Mouse (Mus musculus): Measurements from ENCODE around the gene Itga6. TPM values are rescaled to one million over a fixed set of nuclear protein-coding genes. Genes with fewer than 3 reads are reported as not detected.

Itga6 gene
- total RNA-seq (2012; rRNA removed) = 1.0 and 2.1 TPM in 2 replicates
- 1 to 10 TPM in 1 of 2 experiments, not detected in 1; 2.7 TPM for polyA plus RNA-seq (2012; ENCODE audit: insufficient read depth in 1 of 2, insufficient read length in 2 of 2, low read depth in 1 of 2, low replicate concordance in 2 of 2, missing spikeins in 1 of 2)

DNA sequence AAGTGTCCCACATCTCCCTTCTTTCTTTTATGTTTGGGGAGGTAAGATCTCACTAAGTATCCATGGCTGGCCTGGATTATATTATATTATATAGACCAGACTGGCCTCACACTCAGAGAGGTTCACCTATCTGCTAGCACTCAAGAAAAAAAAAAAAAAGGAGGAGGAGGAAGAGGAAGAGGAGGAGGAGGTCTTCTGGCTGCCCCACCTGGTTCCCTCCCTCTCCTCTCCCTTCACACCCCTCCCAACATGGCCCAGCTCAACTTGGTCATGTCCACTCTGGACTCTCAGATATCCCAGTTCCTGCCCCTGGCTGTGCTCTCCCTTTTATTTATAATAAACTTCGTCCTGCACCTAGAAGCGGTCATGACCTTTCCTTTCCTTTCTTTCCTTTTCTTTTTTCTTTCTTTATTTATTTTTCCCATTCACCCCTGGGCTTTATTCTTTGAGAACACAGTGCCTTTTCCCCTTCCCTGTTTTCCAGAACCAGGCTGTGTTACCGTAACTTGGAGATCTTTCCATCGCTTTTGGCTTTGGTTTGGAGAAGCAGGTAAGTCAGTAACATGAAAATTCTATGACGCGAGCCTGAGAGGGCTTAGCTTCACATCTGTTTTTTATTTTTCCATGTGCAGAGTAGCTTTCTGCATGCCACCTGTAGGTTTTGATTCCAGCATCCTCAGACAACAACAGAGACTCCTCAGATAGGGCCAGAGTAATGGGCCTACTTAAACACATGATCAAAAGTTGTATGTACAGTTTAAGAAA lies at the start of gene Itga6:
TSS of gene Itga6 (plus strand) at position 7 of the 765 bp plus-strand sequence.
- TF ChIP-seq ZNF384 (IDR thresholded peaks at IDR 0.05; ENCODE audit: low read depth, low read length) (0 out of 2 replicates have a peak, but pooled peaks have one; percentile 24), TCF12 (IDR thresholded peaks at IDR 0.05; ENCODE audit: low read depth, low read length) (no peak)
- H3K4me3 ChIP-seq (ENCODE audit: control insufficient read depth in 1 of 2, insufficient read depth in 1 of 2, low read depth in 2 of 2, low read length in 2 of 2) = no peak within 1 kb of the TSS
- no peaks in the 10 kb centered on the region for H3K9me3 ChIP-seq (replicated peaks; ENCODE audit: insufficient read depth, low read length)
- no peaks in the 10 kb centered on the region for H3K79me2 ChIP-seq (ENCODE audit: control insufficient read depth, insufficient read depth, low read length, poor library complexity)
- peaks cover 0 to 3% of the 10 kb centered on the region in 2 experiments; a peak in 1 of 4 replicates for H3K4me1 ChIP-seq (ENCODE audit: control insufficient read depth in 1 of 2, insufficient read depth in 2 of 2, low read length in 2 of 2)
- no peak within 1 kb of the TSS for H3K9ac ChIP-seq (ENCODE audit: control insufficient read depth, low read depth, low read length, poor library complexity, severe bottlenecking)
- no peak for DNase-seq (ENCODE audit: low read depth, low spot score)
- no peak within 1 kb of the TSS for H3K27ac ChIP-seq (ENCODE audit: control insufficient read depth, low read depth, low read length)
- peaks cover 0 to 4% of the 10 kb centered on the region in 2 experiments; a peak in 2 of 4 replicates for H3K27me3 ChIP-seq (ENCODE audit: control insufficient read depth in 1 of 2, insufficient read depth in 2 of 2, low read length in 2 of 2)
- no peaks in the 10 kb centered on the region for H3K36me3 ChIP-seq (ENCODE audit: control insufficient read depth in 1 of 2, insufficient read depth in 2 of 2, low read length in 2 of 2)

DNA sequence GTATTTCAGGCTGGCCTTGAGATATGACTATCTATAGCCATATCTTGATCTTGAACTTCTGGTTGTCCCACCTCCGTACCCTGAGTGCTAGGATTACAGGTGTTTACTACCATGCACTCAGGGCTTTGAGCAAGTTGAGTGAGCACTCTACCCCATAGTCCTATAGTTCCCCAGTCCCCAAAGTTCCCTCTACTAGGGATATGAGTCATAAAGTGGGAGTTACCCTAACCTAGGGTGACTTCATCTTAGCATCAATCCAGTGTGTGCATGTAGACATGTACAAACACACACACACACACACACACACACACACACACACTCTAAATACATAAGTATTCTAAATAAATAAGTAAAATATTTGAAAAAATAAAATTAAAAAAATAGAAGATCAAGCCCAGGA lies 48.6 kb upstream of the Itga6 start:
- Histone ChIP-seq H3K27me3 (ENCODE audit: control insufficient read depth in 1 of 2, insufficient read depth in 2 of 2, low read length in 2 of 2) (peaks cover 4% of the 10 kb centered on the region in 2 experiments), H3K4me1 (ENCODE audit: control insufficient read depth in 1 of 2, insufficient read depth in 2 of 2, low read length in 2 of 2) (no peaks in the 10 kb centered on the region), H3K36me3 (ENCODE audit: control insufficient read depth in 1 of 2, insufficient read depth in 2 of 2, low read length in 2 of 2) (no peaks in the 10 kb centered on the region), H3K79me2 (ENCODE audit: control insufficient read depth, insufficient read depth, low read length, poor library complexity) (no peaks in the 10 kb centered on the region), H3K4me3 (ENCODE audit: control insufficient read depth in 1 of 2, insufficient read depth in 1 of 2, low read depth in 2 of 2, low read length in 2 of 2) (no peak overlapping the region), H3K27ac (ENCODE audit: control insufficient read depth, low read depth, low read length) (no peak overlapping the region), H3K9ac (ENCODE audit: control insufficient read depth, low read depth, low read length, poor library complexity, severe bottlenecking) (no peak overlapping the region), H3K9me3 (replicated peaks; ENCODE audit: insufficient read depth, low read length) (no peaks in the 10 kb centered on the region)
- TF ChIP-seq POLR2AphosphoS5 (IDR thresholded peaks at IDR 0.05; ENCODE audit: borderline replicate concordance, low read depth, low read length) (no peak), EP300 (IDR thresholded peaks at IDR 0.05; ENCODE audit: low read depth in 1 of 2, low read length in 2 of 2) (no peak), RCOR1 (IDR thresholded peaks at IDR 0.05; ENCODE audit: low read depth, low read length) (no peak)
- DNase-seq (ENCODE audit: low read depth, low spot score) = no peak

GRCm38 (mm10) chr2:71697408-71698336 lies 47.7 kb upstream of the Itga6 start:
- no peak for TF ChIP-seq NRF1 (IDR thresholded peaks at IDR 0.05; ENCODE audit: insufficient read depth, low read depth, low read length, poor library complexity, severe bottlenecking)
- no peak for TF ChIP-seq TBP (IDR thresholded peaks at IDR 0.05; ENCODE audit: low read depth, low read length)
- TF ChIP-seq POLR2A (IDR thresholded peaks at IDR 0.05; ENCODE audit: control insufficient read depth in 1 of 2, insufficient read depth in 1 of 2, low read depth in 1 of 2, low read length in 2 of 2, poor library complexity in 1 of 2) = no peak
- no peak for TF ChIP-seq MAZ (IDR thresholded peaks at IDR 0.05; ENCODE audit: low read depth, low read length)
- TF ChIP-seq SIN3A (IDR thresholded peaks at IDR 0.05; ENCODE audit: low read length) = no peak
- TF ChIP-seq TAL1 (IDR thresholded peaks at IDR 0.05; ENCODE audit: low read length) = no peak
- no peaks in the 10 kb centered on the region for H3K79me2 ChIP-seq (ENCODE audit: control insufficient read depth, insufficient read depth, low read length, poor library complexity)
- H3K4me3 ChIP-seq (ENCODE audit: control insufficient read depth in 1 of 2, insufficient read depth in 1 of 2, low read depth in 2 of 2, low read length in 2 of 2) = no peak overlapping the region
- no peak overlapping the region for H3K9ac ChIP-seq (ENCODE audit: control insufficient read depth, low read depth, low read length, poor library complexity, severe bottlenecking)
- no peak for DNase-seq (ENCODE audit: low read depth, low spot score)
- no peaks in the 10 kb centered on the region for H3K9me3 ChIP-seq (replicated peaks; ENCODE audit: insufficient read depth, low read length)
- no peak overlapping the region for H3K27ac ChIP-seq (ENCODE audit: control insufficient read depth, low read depth, low read length)
- no peaks in the 10 kb centered on the region for H3K4me1 ChIP-seq (ENCODE audit: control insufficient read depth in 1 of 2, insufficient read depth in 2 of 2, low read length in 2 of 2)
- H3K27me3 ChIP-seq (ENCODE audit: control insufficient read depth in 1 of 2, insufficient read depth in 2 of 2, low read length in 2 of 2) = peaks cover 3 to 4% of the 10 kb centered on the region in 2 experiments
- no peaks in the 10 kb centered on the region for H3K36me3 ChIP-seq (ENCODE audit: control insufficient read depth in 1 of 2, insufficient read depth in 2 of 2, low read length in 2 of 2)
